Mouse (Mus musculus) bone marrow macrophage, adult 2 months (primary cell): ENCODE measurements around the gene Cdh13.

Experiments
- CTCF ChIP-seq: IDR thresholded peaks from 2 replicates; pipeline ENCODE4 v1.5.1; 2012; ENCODE audit warnings: low read depth, mild to moderate bottlenecking, low read length, moderate library complexity
- POLR2A ChIP-seq: IDR thresholded peaks from 2 replicates; pipeline ENCODE4 v1.6.1; 2012; ENCODE audit warnings: mild to moderate bottlenecking, low read depth, low read length, borderline replicate concordance

DNA sequence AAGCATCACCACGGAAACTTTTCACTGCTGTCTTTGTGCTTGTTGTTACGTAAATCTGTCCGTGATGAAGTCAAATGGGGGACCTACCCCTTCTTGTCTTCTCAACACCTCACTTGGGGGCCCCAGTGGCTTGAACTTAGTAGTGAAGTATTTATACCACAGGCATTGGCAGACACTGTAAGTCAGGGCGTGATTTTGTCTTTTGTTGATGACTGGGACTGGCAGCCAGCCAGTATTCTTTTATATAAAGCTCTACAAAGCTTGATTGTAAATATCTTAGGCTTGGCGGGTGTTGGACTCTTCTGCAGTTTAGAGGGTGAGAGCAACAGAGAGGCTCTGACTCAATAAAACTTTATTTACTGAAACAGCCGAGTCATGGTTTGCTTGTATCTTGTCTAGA, 91.2 kb downstream of the Cdh13 start:
- TF ChIP-seq POLR2A (no peak), CTCF (no peak)
